Mouse (Mus musculus) stomach, embryonic 14.5 days (tissue): Measurements from ENCODE around the gene Cip2a. TPM values are rescaled to one million over a fixed set of nuclear protein-coding genes. Genes with fewer than 3 reads are reported as not detected.

Experiments used
- ATAC-seq: fragments of 200-750 bp; cut with Nextera tagmentation; 2 replicates; pipeline ENCODE4 v1.8.0; 2017; ENCODE audit warnings: low read depth, moderate TSS enrichment; ENCODE audit not compliant: insufficient number of reproducible peaks, insufficient read depth, low FRiP score
- H3K27ac ChIP-seq: fragments of 300-500 bp; sonication (generic); 2 replicates; pipeline ENCODE4 v1.5.1; 2014; ENCODE audit warnings: mild to moderate bottlenecking, low read length, moderate library complexity, mixed read lengths
- H3K27me3 ChIP-seq: fragments of 300-500 bp; sonication (generic); 2 replicates; pipeline ENCODE4 v1.6.1; 2014; ENCODE audit warnings: low read length, control low read depth, mixed read lengths; ENCODE audit not compliant: control insufficient read depth, insufficient read depth
- H3K36me3 ChIP-seq: fragments of 300-500 bp; sonication (generic); 2 replicates; pipeline ENCODE4 v1.6.1; 2014; ENCODE audit warnings: mild to moderate bottlenecking, control low read depth, low read length, moderate library complexity, mixed read lengths; ENCODE audit not compliant: control insufficient read depth, insufficient read depth
- H3K4me1 ChIP-seq: fragments of 300-500 bp; sonication (generic); 2 replicates; pipeline ENCODE4 v1.6.1; 2014; ENCODE audit warnings: low read length, control low read depth, mixed read lengths; ENCODE audit not compliant: control insufficient read depth, insufficient read depth
- H3K4me2 ChIP-seq: fragments of 300-500 bp; sonication (generic); replicated peaks from 2 replicates; pipeline ENCODE4 v1.6.1; 2014; ENCODE audit warnings: low read depth, low read length, control low read depth
- H3K4me3 ChIP-seq: fragments of 300-500 bp; sonication (generic); 2 replicates; pipeline ENCODE4 v1.5.1; 2014; ENCODE audit warnings: low read depth, low read length, control low read depth
- H3K9ac ChIP-seq: fragments of 300-500 bp; sonication (generic); replicated peaks from 2 replicates; pipeline ENCODE4 v1.6.1; 2014; ENCODE audit warnings: low read depth, mild to moderate bottlenecking, control low read depth, low read length, moderate library complexity, mixed read lengths
- H3K9me3 ChIP-seq: fragments of 300-500 bp; sonication (generic); 2 replicates; pipeline ENCODE4 v1.6.1; 2016; ENCODE audit warnings: low read depth, low read length, control low read depth; ENCODE audit not compliant: control insufficient read depth
- WGBS: fragments of 180-500 bp; shearing (Covaris S2); extraction: QIAGEN DNeasy Blood & Tissue Kit; methylation state at CpG from one replicate; pipeline ENCODE4 v1.1.7; 2014; 5-methylcytosine and 5-hydroxymethylcytosine counted together
- polyA plus RNA-seq: library from polyadenylated mRNA; unstranded; fragments of >200 nt; fragmentation: Nextera tagmentation; extraction: Ambion mirVana; gene quantifications from 2 replicates; pipeline ENCODE4 v1.2.1, GENCODE M21; 2014

Gene Cip2a
- polyA plus RNA-seq, 1 experiment from 2014 or later = 35.4 TPM

DNA sequence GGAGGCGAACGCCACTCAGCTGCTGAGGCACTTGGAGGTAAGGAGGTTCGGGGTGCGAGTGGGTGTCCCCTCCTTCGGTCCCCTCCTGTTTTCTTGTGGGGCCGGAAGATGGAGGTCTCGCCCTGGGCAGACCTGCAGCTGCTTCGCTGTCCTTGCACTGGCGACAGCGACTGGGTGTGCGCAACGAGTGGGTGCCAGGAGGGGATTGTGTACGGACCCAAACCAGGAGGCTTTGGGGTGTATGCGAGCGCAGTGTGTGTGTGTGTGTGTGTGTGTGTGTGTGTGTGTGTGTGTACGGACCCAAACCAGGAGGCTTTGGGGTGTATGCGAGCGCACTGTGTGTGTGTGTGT is 333 bp downstream of the Cip2a start:
- peak; percentile 46; the same call in 1 of the 2 replicates for ATAC-seq
- no peaks in the 10 kb centered on the region for H3K9me3 ChIP-seq

DNA sequence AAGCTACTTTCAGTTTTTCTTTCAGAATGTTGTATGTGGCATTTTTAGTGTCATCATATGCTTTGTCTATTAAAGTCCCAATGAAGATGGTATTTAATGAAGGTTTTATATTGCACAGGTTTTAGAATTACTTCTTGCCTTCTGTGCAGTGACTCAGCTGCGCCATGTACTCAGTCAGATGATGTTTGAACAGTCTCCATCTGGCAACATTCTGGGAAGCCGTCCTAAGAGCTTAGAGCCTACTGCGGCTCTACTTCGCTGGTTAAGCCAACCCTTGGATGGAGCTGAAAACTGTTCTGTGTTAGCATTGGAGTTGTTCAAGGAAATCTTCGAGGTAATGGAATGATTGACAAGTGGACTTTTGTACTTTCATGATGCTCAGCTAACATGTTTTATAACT is 10.2 kb downstream of the Cip2a start:
- no peak for ATAC-seq
- Histone ChIP-seq H3K9me3 (no peaks in the 10 kb centered on the region), H3K4me2 (no peak overlapping the region), H3K4me1 (no peaks in the 10 kb centered on the region), H3K9ac (no peak overlapping the region), H3K27me3 (no peaks in the 10 kb centered on the region), H3K27ac (no peak overlapping the region), H3K36me3 (peaks cover 21% of the 10 kb centered on the region), H3K4me3 (no peak overlapping the region)
- 93% methylated on average over 5 of the region's 5 CpGs for WGBS

More for the DNA sequence above, 333 bp downstream of the Cip2a start:
- H3K4me3 ChIP-seq = peak overlapping the region; percentile 87
- peaks cover 11% of the 10 kb centered on the region for H3K4me1 ChIP-seq
- no peaks in the 10 kb centered on the region for H3K27me3 ChIP-seq
- 0% methylated on average over 18 of the region's 18 CpGs for WGBS
- H3K4me2 ChIP-seq = peak overlapping the region; percentile 46
- H3K27ac ChIP-seq = no peak overlapping the region
- peaks cover under 1% of the 10 kb centered on the region; the same call in 1 of the 2 replicates for H3K36me3 ChIP-seq
- peak overlapping the region; percentile 43 for H3K9ac ChIP-seq

DNA sequence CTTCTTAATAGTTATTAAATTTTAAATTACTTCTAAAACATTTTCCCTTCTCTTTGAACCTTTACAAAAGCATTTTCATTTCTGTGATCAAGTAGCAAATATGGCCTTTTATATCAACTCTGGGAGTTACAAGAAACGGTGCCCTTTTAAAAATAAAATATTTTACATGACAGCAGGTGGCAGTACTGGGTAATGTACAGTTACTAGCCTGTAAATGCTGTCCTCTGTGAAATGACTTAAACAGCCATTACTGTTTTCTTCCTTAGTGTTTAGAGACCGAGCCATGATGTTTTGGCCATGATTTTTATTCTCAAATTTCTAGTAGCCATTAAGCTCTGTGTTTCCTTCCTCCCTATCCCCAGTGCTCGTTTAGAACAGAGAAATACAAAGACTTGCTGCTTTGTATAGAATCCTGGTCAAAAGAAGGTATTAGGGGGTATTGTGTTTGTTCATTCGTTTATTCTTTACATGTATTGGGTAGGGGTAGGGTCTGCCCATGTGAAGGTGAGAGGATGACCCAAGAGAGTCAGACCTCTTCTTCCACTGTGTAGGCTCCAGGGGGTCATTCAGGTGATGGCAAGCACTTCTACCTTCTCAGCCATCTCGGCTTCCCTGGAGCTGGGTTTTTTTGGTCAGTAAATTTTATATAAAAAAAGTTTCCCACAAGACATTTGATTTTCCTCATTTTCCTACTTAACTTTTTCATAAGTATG is 22.8 kb downstream of the Cip2a start:
- no peaks in the 10 kb centered on the region for H3K4me1 ChIP-seq
- no peak overlapping the region for H3K9ac ChIP-seq
- H3K9me3 ChIP-seq = no peaks in the 10 kb centered on the region
- no peak for ATAC-seq
- H3K36me3 ChIP-seq = peaks cover 27% of the 10 kb centered on the region
- no peak overlapping the region for H3K4me3 ChIP-seq
- no peaks in the 10 kb centered on the region for H3K27me3 ChIP-seq
- H3K4me2 ChIP-seq = no peak overlapping the region
- H3K27ac ChIP-seq = no peak overlapping the region
- WGBS = 83% methylated on average over 5 of the region's 5 CpGs

DNA sequence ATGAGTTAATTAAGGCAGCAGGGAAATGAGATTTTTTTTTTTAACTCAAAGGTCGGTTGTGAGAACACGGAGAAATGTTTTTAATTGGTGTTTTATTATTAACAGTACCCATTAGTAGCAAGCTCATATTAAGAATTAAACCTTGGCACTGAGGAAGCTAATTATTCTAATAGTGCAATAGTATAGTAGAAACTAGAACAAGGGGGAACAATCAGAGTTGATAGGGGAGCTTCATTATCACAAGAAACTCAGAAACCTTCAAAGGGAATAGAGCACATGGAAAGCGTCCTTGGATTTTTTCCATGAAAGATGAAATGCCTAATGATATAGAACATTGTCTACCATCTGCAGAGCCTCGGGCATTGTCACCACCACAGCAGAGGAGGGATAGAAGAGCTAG is 41.9 kb downstream of the Cip2a start:
- no peaks in the 10 kb centered on the region for H3K36me3 ChIP-seq
- no peak overlapping the region for H3K4me2 ChIP-seq
- H3K4me3 ChIP-seq = no peak overlapping the region
- no peak overlapping the region for H3K27ac ChIP-seq
- WGBS = 73% methylated on average over 4 of the region's 4 CpGs
- H3K27me3 ChIP-seq = no peaks in the 10 kb centered on the region
- ATAC-seq = no peak
- no peak overlapping the region for H3K9ac ChIP-seq
- H3K4me1 ChIP-seq = no peaks in the 10 kb centered on the region
- H3K9me3 ChIP-seq = no peaks in the 10 kb centered on the region

DNA sequence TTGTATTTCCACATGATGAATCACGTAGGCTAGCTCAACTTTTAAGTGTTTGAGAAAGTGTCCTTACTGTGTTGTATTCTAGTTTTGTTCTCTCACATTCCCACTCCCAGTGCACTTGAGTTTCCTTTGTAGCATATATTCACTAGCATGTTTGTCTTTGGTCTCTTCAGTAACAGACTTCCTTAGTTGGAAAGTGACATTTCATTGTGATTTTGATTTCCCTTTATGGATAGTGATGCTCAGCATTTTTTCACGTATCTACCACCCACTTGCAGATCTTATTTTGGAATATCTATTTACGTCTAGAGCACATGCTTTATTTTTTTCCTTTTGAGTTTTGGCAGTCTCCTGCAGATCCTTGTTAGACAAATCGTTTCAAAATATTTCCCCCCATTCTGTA is 43.8 kb downstream of the Cip2a start:
- WGBS = 72% methylated on average over 4 of the region's 4 CpGs
- Histone ChIP-seq H3K9me3 (no peaks in the 10 kb centered on the region), H3K27ac (no peak overlapping the region), H3K9ac (no peak overlapping the region), H3K36me3 (no peaks in the 10 kb centered on the region), H3K4me3 (no peak overlapping the region), H3K27me3 (no peaks in the 10 kb centered on the region), H3K4me1 (no peaks in the 10 kb centered on the region), H3K4me2 (no peak overlapping the region)
- ATAC-seq = no peak

DNA sequence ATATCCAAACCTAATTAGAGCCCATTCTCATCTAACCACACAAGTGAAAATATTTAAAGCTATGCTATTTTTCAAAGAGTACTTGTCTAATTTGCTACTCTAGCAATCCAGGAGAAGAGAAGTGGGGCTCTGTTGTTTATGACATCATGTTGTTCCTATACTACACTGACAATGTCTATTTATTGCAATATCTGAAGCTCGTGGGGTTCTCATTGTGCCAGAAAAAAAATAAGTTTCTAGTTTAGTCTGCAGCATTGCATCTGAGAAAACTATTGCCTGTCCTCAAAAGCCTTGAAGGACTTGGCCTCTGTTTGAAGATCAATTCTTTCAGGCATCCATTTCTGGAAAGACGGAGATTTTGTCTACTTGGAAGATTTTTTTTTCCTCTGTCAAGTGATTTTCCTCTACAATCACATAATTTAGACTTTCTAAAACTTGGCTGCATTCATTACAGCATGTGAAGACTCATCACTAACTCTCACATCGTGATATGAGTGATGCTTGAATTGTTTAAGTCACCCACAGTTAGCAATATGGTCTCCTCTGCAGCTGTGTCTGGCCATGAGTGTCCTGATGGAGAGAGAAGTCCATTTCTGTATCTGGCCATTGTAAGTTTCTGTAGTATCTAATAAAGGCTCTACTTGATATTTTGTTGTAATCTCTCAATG is 46.7 kb downstream of the Cip2a start:
- H3K27ac ChIP-seq = no peak overlapping the region
- no peak overlapping the region for H3K4me2 ChIP-seq
- H3K4me3 ChIP-seq = no peak overlapping the region
- no peaks in the 10 kb centered on the region for H3K27me3 ChIP-seq
- no peaks in the 10 kb centered on the region for H3K9me3 ChIP-seq
- H3K4me1 ChIP-seq = no peaks in the 10 kb centered on the region
- H3K36me3 ChIP-seq = no peaks in the 10 kb centered on the region
- no peak overlapping the region for H3K9ac ChIP-seq
- no peak for ATAC-seq
- 77% methylated on average over 3 of the region's 3 CpGs for WGBS

DNA sequence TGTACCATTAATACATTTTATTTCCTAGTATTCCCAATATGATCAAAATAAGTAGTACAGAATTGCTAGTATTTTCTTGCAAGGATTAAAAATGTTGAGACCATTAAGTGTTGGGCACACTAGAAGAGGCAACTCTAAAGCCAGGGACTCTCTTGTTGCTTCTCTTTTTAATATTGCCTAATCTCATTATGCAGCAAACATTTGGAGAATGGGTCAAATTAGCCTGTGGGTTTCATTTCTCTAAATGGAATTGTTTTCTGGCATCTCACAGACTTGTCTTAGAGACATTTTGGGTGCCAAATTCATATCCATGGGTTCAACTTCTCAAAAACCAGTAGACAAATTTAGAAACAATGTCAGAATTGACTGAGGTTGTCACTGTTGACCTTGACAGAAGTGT is 55.2 kb downstream of the Cip2a start:
- no peak overlapping the region for H3K27ac ChIP-seq
- no peaks in the 10 kb centered on the region for H3K27me3 ChIP-seq
- H3K9ac ChIP-seq = no peak overlapping the region
- ATAC-seq = no peak
- H3K4me1 ChIP-seq = no peaks in the 10 kb centered on the region
- no peak overlapping the region for H3K4me3 ChIP-seq
- H3K9me3 ChIP-seq = no peaks in the 10 kb centered on the region
- H3K36me3 ChIP-seq = no peaks in the 10 kb centered on the region
- no peak overlapping the region for H3K4me2 ChIP-seq

DNA sequence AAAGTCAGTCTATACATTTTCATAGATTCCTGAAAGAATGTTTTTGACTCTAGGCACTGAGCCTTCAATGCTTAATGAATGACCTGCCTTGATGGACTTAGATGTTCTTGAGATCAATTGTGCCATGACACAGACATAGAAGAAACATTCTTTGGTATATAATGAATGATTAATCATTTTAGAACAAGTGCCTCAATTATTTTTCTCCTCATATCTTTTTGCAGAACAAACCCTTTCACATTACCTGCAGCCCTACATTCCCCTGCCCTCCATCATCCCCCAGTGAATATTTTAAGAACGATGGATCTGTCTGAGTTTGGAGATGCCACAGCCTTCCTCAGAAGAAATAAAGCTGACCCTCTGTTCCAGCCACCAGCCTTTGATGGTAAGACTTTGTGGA is 63.2 kb downstream of the Cip2a start, which contains the start of gene Myh15:
Myh15 (plus strand) TSS at position 301 of the 400 bp plus-strand sequence.
- Histone ChIP-seq H3K9me3 (no peaks in the 10 kb centered on the region), H3K27me3 (no peaks in the 10 kb centered on the region), H3K36me3 (no peaks in the 10 kb centered on the region), H3K27ac (no peak within 1 kb of the TSS), H3K4me1 (no peaks in the 10 kb centered on the region), H3K9ac (no peak within 1 kb of the TSS), H3K4me3 (no peak within 1 kb of the TSS), H3K4me2 (no peak within 1 kb of the TSS)
- ATAC-seq = no peak
- 82% methylated on average over 1 of the region's 1 CpGs for WGBS
